Mouse (Mus musculus) megakaryocyte-erythroid progenitor cell, adult 5 weeks (primary cell): ENCODE results near the gene Ruvbl1. TPM values are rescaled to one million over a fixed set of nuclear protein-coding genes. Genes with fewer than 3 reads are reported as not detected.

Source experiments
- polyA plus RNA-seq: library from polyadenylated mRNA; stranded (reverse); fragments of >175 nt; gene quantifications from 2 replicates; pipeline ENCODE4 v1.2.3, GENCODE M21; 2012

Ruvbl1 gene
- 31.2 and 39.9 TPM in 2 replicates for polyA plus RNA-seq

DNA sequence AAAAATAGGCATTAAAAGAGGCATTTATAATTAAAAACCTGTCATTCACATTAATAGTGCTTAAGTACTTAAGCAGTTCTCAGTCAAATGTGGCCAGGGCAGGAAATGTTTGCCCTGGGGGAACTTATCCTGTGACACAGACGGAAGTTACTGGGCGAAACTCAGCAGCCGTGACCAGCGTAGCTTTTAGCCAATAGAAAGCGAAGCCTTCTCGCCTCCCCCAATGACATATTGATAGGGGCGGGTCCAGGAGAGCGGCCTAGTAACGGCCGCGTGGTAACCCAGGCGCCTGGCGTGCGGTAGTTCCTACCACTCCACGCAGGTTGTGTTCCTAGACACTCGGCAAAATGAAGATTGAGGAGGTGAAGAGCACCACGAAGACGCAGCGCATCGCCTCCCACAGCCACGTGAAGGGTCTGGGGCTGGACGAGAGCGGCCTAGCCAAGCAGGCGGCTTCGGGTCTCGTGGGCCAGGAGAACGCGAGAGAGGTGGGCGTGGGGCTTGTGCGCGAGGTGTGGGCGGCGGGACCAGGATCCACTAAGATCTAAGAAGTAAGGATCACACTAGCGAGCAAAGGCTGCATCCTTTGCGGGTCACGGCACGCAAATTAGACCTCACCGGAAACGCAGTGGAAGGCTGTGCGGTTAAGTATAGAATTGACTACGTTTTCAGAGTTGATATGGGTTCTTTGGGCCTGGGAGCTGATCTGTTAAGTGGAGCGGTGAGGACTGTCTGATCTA lies at the start of gene Ruvbl1:
Gene Ruvbl1, plus strand, starts transcription at position 229 of the 740 bp plus-strand sequence.

DNA sequence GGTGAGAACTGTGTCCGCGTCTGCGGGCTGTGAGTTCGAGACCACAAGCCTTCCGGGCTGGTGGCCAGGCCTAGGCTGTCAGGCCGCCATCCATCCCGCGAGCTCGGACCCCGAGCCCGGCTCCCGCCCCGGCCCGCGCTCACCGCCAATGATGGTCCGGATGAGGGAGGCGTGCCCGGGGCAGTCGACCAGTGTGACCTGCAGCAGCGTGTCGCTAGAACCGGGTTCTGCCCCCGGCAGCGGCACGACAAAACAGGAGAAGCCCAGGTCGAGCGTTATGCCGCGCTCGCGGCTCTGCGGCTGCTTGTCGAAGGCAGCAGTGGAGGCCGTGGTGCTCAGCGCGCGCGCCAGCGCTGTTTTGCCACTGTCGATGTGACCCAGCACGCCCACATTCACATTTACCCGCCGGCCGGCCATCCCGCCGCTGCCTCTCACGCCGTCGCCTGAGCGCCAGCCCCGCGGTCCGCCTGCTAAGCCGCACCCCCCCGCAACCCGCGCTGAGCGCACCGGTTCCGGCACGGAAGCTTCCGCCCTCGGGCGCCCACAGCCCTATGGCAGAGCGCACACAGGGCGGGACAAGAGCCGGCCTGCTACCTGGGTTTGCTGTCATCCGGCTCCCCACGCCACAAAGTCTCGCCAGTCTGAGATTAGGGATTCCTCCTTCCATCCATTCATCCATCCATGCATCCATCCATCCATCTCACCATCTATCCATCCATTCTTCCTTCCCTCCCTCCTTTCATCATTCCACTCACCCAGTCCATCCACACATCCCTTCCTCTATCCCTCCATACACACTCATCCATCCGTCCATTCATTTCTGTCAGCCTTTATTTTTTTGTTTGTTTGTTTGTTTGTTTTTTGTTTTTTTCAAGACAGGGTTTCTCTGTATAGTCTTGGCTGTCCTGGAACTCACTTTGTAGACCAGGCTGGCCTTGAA lies 18.9 kb upstream of the Ruvbl1 start, which contains the start of gene Eefsec:
Gene Eefsec, minus strand, starts transcription at position 477 of the 940 bp plus-strand sequence.

GRCm38 (mm10) chr6:88518404-88519263 lies 53.4 kb downstream of the Ruvbl1 start, which contains the start of gene Sec61a1:
Sec61a1 (minus strand) TSS chr6:88518905.

Other genes with a start within 250 kb of the Ruvbl1 start
- gene Dnajb8, start 243.1 kb upstream of the Ruvbl1 start, polyA plus RNA-seq = not detected in 2 replicates
- gene Eefsec, start 18.9 kb upstream of the Ruvbl1 start, polyA plus RNA-seq = 23.7 and 27.7 TPM in 2 replicates
- 92.3 and 96.1 TPM in 2 replicates for gene Sec61a1, start 53.5 kb downstream of the Ruvbl1 start, polyA plus RNA-seq
- gene Kbtbd12, start 172.5 kb downstream of the Ruvbl1 start, polyA plus RNA-seq = 0.01 TPM in 1 of 2 replicates, not detected in the other